Mouse (Mus musculus) spleen, postnatal 14 days (tissue): ENCODE data around the gene Pebp1.

Experiments used
- DNase-seq, 2 experiments: peaks; one replicate each; pipeline ENCODE4 v3.0.0; 2021 to 2022; ENCODE audit warnings: low spot score in 2 of 2

Gene Pebp1

GRCm38 (mm10) chr5:117285266-117285665, 2.2 kb downstream of the Pebp1 start:
- no peak for DNase-seq

GRCm38 (mm10) chr5:117284682-117285081, 2.7 kb downstream of the Pebp1 start:
- DNase-seq: no peak

- no peak for DNase-seq
These were observed 3.4 kb downstream of the Pebp1 start for GRCm38 (mm10) chr5:117284029-117284428.

- DNase-seq: no peak
These were observed 5.1 kb downstream of the Pebp1 start for GRCm38 (mm10) chr5:117282360-117282759.

- DNase-seq: no peak
These were observed 5.9 kb downstream of the Pebp1 start for GRCm38 (mm10) chr5:117281536-117281935.

GRCm38 (mm10) chr5:117279669-117280050, 7.8 kb downstream of the Pebp1 start:
- DNase-seq: no peak

GRCm38 (mm10) chr5:117278809-117279668, 8.4 kb downstream of the Pebp1 start:
- DNase-seq: no peak

- no peak for DNase-seq
These were observed 9.6 kb downstream of the Pebp1 start for GRCm38 (mm10) chr5:117277784-117278183.

- DNase-seq: no peak
These were observed 12.6 kb downstream of the Pebp1 start for GRCm38 (mm10) chr5:117274817-117275216.

- no peak for DNase-seq
These were observed 15.5 kb downstream of the Pebp1 start for GRCm38 (mm10) chr5:117271945-117272344.

GRCm38 (mm10) chr5:117269395-117269794, 18.0 kb downstream of the Pebp1 start:
- DNase-seq: no peak

- DNase-seq: no peak
These were observed 18.7 kb downstream of the Pebp1 start for GRCm38 (mm10) chr5:117268749-117269148.

GRCm38 (mm10) chr5:117267913-117268312, 19.5 kb downstream of the Pebp1 start:
- no peak for DNase-seq

GRCm38 (mm10) chr5:117264701-117265100, 22.7 kb downstream of the Pebp1 start:
- DNase-seq: no peak

- DNase-seq: no peak
These were observed 23.9 kb downstream of the Pebp1 start for GRCm38 (mm10) chr5:117263566-117263965.

- DNase-seq: no peak
These were observed 29.1 kb downstream of the Pebp1 start for GRCm38 (mm10) chr5:117258276-117258675.

- no peak for DNase-seq
These were observed 35.7 kb downstream of the Pebp1 start for GRCm38 (mm10) chr5:117251763-117252162.

GRCm38 (mm10) chr5:117250796-117251195, 36.6 kb downstream of the Pebp1 start:
- DNase-seq: no peak

GRCm38 (mm10) chr5:117248351-117248750, 39.1 kb downstream of the Pebp1 start:
- no peak for DNase-seq

GRCm38 (mm10) chr5:117245170-117245569, 42.3 kb downstream of the Pebp1 start:
- no peak for DNase-seq

GRCm38 (mm10) chr5:117242671-117243478, 44.5 kb downstream of the Pebp1 start:
- no peak for DNase-seq

- no peak for DNase-seq
These were observed 45.4 kb downstream of the Pebp1 start for GRCm38 (mm10) chr5:117241935-117242531.
